In genomic region chr15:78771531-78772367, GRCm38 (mm10) we compare ENCODE assay signal across 9 mouse cellular contexts. TPM values are rescaled to one million over a fixed set of nuclear protein-coding genes. Genes with fewer than 3 reads are reported as not detected.
DNase-seq lines count a peak whose midpoint lies in the region; ATAC-seq and TF ChIP-seq lines count a peak whose summit lies in the region.
"Had no signal": no experiment of that assay in that cellular context is flagged by ENCODE, and none has a peak within 500 bp of the region (broad histone marks: within the 10 kb centered on the region; RNA-seq: fewer than 3 reads in every experiment).

No protein-coding gene starts in this region.

- WGBS in intestine, embryonic 15.5 days: 51% methylated on average over 19 of the region's 19 CpGs
- 26% methylated on average over 19 of the region's 19 CpGs for WGBS in liver, postnatal 0 days (ENCODE audit: insufficient replicate concordance)
- 44% methylated on average over 19 of the region's 19 CpGs for whole genome bisulfite sequencing in neural tube, embryonic 15.5 days

- peak overlapping the region; percentile 55 for H3K4me2 ChIP-seq in intestine, embryonic 15.5 days (replicated peaks)
- peak overlapping the region; percentile 75 for H3K4me2 ChIP-seq in liver, postnatal 0 days (ENCODE audit: low read depth, low read length)
- peak overlapping the region; percentile 43 for H3K4me2 ChIP-seq in neural tube, embryonic 15.5 days

- no peak for TF ChIP-seq CTCF in gastrocnemius, adult 2 months (IDR thresholded peaks at IDR 0.05)
- no peak for TF ChIP-seq CTCF in liver, postnatal 0 days (IDR thresholded peaks at IDR 0.05; ENCODE audit: low read depth)

- 0 out of 2 replicates have a peak, but pooled peaks cover 13% of the 10 kb centered on the region for H3K36me3 ChIP-seq in intestine, embryonic 15.5 days
- H3K36me3 ChIP-seq in liver, postnatal 0 days (replicated peaks; ENCODE audit: insufficient read depth, low read length): peaks cover 11% of the 10 kb centered on the region
- no peaks in the 10 kb centered on the region for H3K36me3 ChIP-seq in neural tube, embryonic 15.5 days
- H3K36me3 ChIP-seq: G1E had no signal

- intact Hi-C loops in gastrocnemius, adult 2 months (cut with DNase I): no loop called here
- intact Hi-C loops in gastrocnemius, postnatal 36 days (cut with DNase I): no loop called here

- no peak for TF ChIP-seq EP300 in liver, postnatal 0 days (IDR thresholded peaks at IDR 0.05; ENCODE audit: low read depth)

- peak overlapping the region; percentile 87 for H3K27ac ChIP-seq in gastrocnemius, adult 2 months
- peak overlapping the region; percentile 67 for H3K27ac ChIP-seq in intestine, embryonic 15.5 days
- H3K27ac ChIP-seq in liver, postnatal 0 days (ENCODE audit: low read depth): peak overlapping the region; percentile 77
- H3K27ac ChIP-seq in neural tube, embryonic 15.5 days (replicated peaks): peak overlapping the region; percentile 37

- peaks cover 8% of the 10 kb centered on the region for H3K4me1 ChIP-seq in intestine, embryonic 15.5 days (replicated peaks)
- H3K4me1 ChIP-seq in liver, postnatal 0 days (ENCODE audit: insufficient read depth): peaks cover 11% of the 10 kb centered on the region
- peaks cover 39% of the 10 kb centered on the region for H3K4me1 ChIP-seq in neural tube, embryonic 15.5 days

- H3K9me3 ChIP-seq in intestine, embryonic 15.5 days: no peaks in the 10 kb centered on the region
- H3K9me3 ChIP-seq in liver, postnatal 0 days (ENCODE audit: low read length): no peaks in the 10 kb centered on the region
- H3K9me3 ChIP-seq in neural tube, embryonic 15.5 days (replicated peaks): no peaks in the 10 kb centered on the region

- DNase-seq in gastrocnemius, adult 2 months: no peak
- DNase-seq in gastrocnemius, postnatal 36 days: no peak
- DNase-seq in heart, adult 11 months: peak; percentile 99
- DNase-seq in liver, postnatal 0 days: peak; percentile 49
- no peak for DNase-seq in right cerebral cortex, postnatal 4 days
- DNase-seq in frontal cortex, postnatal 10 days (ENCODE audit: low spot score in 2 of 2): no peak

- H3K4me3 ChIP-seq in gastrocnemius, adult 2 months: peak overlapping the region; percentile 73
- H3K4me3 ChIP-seq in intestine, embryonic 15.5 days (replicated peaks): peak overlapping the region; percentile 33
- peak overlapping the region; percentile 43 for H3K4me3 ChIP-seq in liver, postnatal 0 days (ENCODE audit: low read depth, low read length)
- no peak overlapping the region for H3K4me3 ChIP-seq in neural tube, embryonic 15.5 days (replicated peaks)

- H3K9ac ChIP-seq in intestine, embryonic 15.5 days: no peak overlapping the region
- peak overlapping the region; percentile 40 for H3K9ac ChIP-seq in liver, postnatal 0 days (replicated peaks)
- H3K9ac ChIP-seq in neural tube, embryonic 15.5 days (replicated peaks): no peak overlapping the region

- no peaks in the 10 kb centered on the region for H3K27me3 ChIP-seq in intestine, embryonic 15.5 days (replicated peaks)
- no peaks in the 10 kb centered on the region for H3K27me3 ChIP-seq in liver, postnatal 0 days (ENCODE audit: insufficient read depth, low read length)
- 0 out of 2 replicates have a peak, but pooled peaks cover 3% of the 10 kb centered on the region for H3K27me3 ChIP-seq in neural tube, embryonic 15.5 days (replicated peaks)

- peak; percentile 18; the same call in 1 of the 2 replicates for ATAC-seq in intestine, embryonic 15.5 days
- peak; percentile 53 for ATAC-seq in liver, postnatal 0 days
- no peak for ATAC-seq in neural tube, embryonic 15.5 days (ENCODE audit: low FRiP score)

RNA-seq across cellular contexts. Expression of gene Mfng, which starts 1.5 kb away (rescaled TPM):
- total RNA-seq in gastrocnemius, adult 2 months (2021): 1 to 10 TPM; 2.6 to 3.1 TPM
- 1 to 10 TPM; 3.3 TPM for total RNA-seq in gastrocnemius, postnatal 36 days (2021)
- 19.7 and 20.4 TPM in 2 replicates for polyA plus RNA-seq in intestine, embryonic 15.5 days (2015; fragmentation: Nextera tagmentation; extraction: Ambion mirVana)
- polyA plus RNA-seq in liver, postnatal 0 days (2015; fragmentation: Nextera tagmentation; extraction: Ambion mirVana): 4.7 and 4.8 TPM in 2 replicates
- 14.5 and 22.6 TPM in 2 replicates for polyA plus RNA-seq in neural tube, embryonic 15.5 days (2015; fragmentation: Nextera tagmentation; extraction: Ambion mirVana)
- total RNA-seq: G1E had no signal
- polyA plus RNA-seq: G1E had no signal

RNA-seq across cellular contexts. Expression of gene Card10, which starts 31.1 kb away (rescaled TPM):
- total RNA-seq in gastrocnemius, adult 2 months (2021): 1 to 10 TPM; 6.1 to 6.8 TPM
- 1 to 10 TPM; 5.6 to 6.6 TPM for total RNA-seq in gastrocnemius, postnatal 36 days (2021)
- polyA plus RNA-seq in intestine, embryonic 15.5 days (2015; fragmentation: Nextera tagmentation; extraction: Ambion mirVana): 6.9 and 7.3 TPM in 2 replicates
- polyA plus RNA-seq in liver, postnatal 0 days (2015; fragmentation: Nextera tagmentation; extraction: Ambion mirVana): 1.5 and 1.8 TPM in 2 replicates
- polyA plus RNA-seq in neural tube, embryonic 15.5 days (2015; fragmentation: Nextera tagmentation; extraction: Ambion mirVana): 1.9 and 3.7 TPM in 2 replicates
- total RNA-seq: G1E had no signal
- polyA plus RNA-seq: G1E had no signal

RNA-seq across cellular contexts. Expression of gene Elfn2, which starts 53.2 kb away (rescaled TPM):
- total RNA-seq in gastrocnemius, adult 2 months (2021): under 1 TPM in 1 of 2 experiments, not detected in 1; 0.03 TPM
- under 1 TPM; 0.02 to 0.08 TPM for total RNA-seq in gastrocnemius, postnatal 36 days (2021)
- 0.08 and 0.29 TPM in 2 replicates for polyA plus RNA-seq in intestine, embryonic 15.5 days (2015; fragmentation: Nextera tagmentation; extraction: Ambion mirVana)
- not detected in 2 replicates for polyA plus RNA-seq in liver, postnatal 0 days (2015; fragmentation: Nextera tagmentation; extraction: Ambion mirVana)
- 9.8 and 10.6 TPM in 2 replicates for polyA plus RNA-seq in neural tube, embryonic 15.5 days (2015; fragmentation: Nextera tagmentation; extraction: Ambion mirVana)
- polyA plus RNA-seq: G1E had no signal

Comparison
In these comparisons a context has a peak if more than half of its experiments do, and no peak if none do; other contexts are left out.
1. DNase-seq: peak in heart, adult 11 months (single experiment) and liver, postnatal 0 days (single experiment); none in gastrocnemius, adult 2 months (single experiment), gastrocnemius, postnatal 36 days (0 of 2), right cerebral cortex, postnatal 4 days (single experiment) and frontal cortex, postnatal 10 days (0 of 2).
2. H3K27ac ChIP-seq: peak in every context shown above with its lines; median percentile 87 in gastrocnemius, adult 2 months; 77 in liver, postnatal 0 days; 67 in intestine, embryonic 15.5 days; 37 in neural tube, embryonic 15.5 days.
3. Peak in every context shown above with its lines, with median percentiles within 50 percentile points of each other: H3K4me2 ChIP-seq.